In the genomic region with DNA sequence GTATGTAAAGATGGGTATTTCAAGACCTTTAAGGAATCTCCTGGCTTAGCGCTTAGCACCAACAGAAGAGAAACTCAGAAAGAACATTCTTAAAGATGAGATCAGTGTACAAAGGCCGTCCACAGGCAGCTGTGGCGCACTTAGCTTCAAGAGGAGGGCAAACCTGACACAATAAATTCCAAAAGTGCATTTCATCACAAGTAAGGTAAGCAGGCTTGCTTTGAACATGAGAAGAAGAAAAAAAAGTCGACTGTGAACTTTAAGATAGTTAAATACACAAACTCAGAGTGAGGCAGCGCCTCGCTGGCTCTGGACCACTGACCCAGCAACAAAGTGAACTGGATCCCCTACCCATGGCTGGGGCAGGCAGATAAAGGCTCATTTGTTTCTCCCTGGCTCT, we compare ENCODE assay signal across 9 mouse cellular contexts. TPM values are rescaled to one million over a fixed set of nuclear protein-coding genes. Genes with fewer than 3 reads are reported as not detected.
DNase-seq lines count a peak whose midpoint lies in the region; ATAC-seq and TF ChIP-seq lines count a peak whose summit lies in the region.
"Had no signal": no experiment of that assay in that cellular context is flagged by ENCODE, and none has a peak within 500 bp of the region (broad histone marks: within the 10 kb centered on the region; RNA-seq: fewer than 3 reads in every experiment).

No protein-coding gene starts in this region.

- no peak overlapping the region for H3K4me2 ChIP-seq in lung, embryonic 15.5 days
- no peak overlapping the region for H3K4me2 ChIP-seq in stomach, embryonic 14.5 days (replicated peaks; ENCODE audit: low read depth, low read length)

- H3K9ac ChIP-seq in lung, embryonic 15.5 days: no peak overlapping the region
- no peak overlapping the region for H3K9ac ChIP-seq in stomach, embryonic 14.5 days (replicated peaks; ENCODE audit: low read depth, low read length)

- no peaks in the 10 kb centered on the region for H3K9me3 ChIP-seq in lung, embryonic 15.5 days
- no peaks in the 10 kb centered on the region for H3K9me3 ChIP-seq in stomach, embryonic 14.5 days (ENCODE audit: control insufficient read depth, low read depth, low read length)

- H3K27me3 ChIP-seq in lung, embryonic 15.5 days: no peaks in the 10 kb centered on the region
- no peaks in the 10 kb centered on the region for H3K27me3 ChIP-seq in stomach, embryonic 14.5 days (ENCODE audit: control insufficient read depth, insufficient read depth, low read length)

- H3K4me1 ChIP-seq in lung, embryonic 15.5 days: peaks cover 2% of the 10 kb centered on the region; the same call in 1 of the 2 replicates
- 0 out of 2 replicates have a peak, but pooled peaks cover 2% of the 10 kb centered on the region for H3K4me1 ChIP-seq in lung, adult 2 months (ENCODE audit: control insufficient read depth, insufficient read depth, low read length)
- peaks cover 4% of the 10 kb centered on the region; the same call in 1 of the 2 replicates for H3K4me1 ChIP-seq in stomach, embryonic 14.5 days (ENCODE audit: control insufficient read depth, insufficient read depth, low read length)

- WGBS in lung, embryonic 15.5 days: 35% methylated on average over 6 of the region's 6 CpGs
- WGBS in lung, adult 2 months: 44% methylated on average over 6 of the region's 6 CpGs
- 30% methylated on average over 6 of the region's 6 CpGs for WGBS in stomach, embryonic 14.5 days

- ATAC-seq in lung, embryonic 15.5 days (ENCODE audit: borderline replicate concordance, extremely low read depth, low FRiP score, low TSS enrichment): no peak
- ATAC-seq in stomach, embryonic 14.5 days (ENCODE audit: insufficient number of reproducible peaks, insufficient read depth, low FRiP score, low read depth): no peak

- no peak for TF ChIP-seq POLR2A in lung, adult 2 months (IDR thresholded peaks at IDR 0.05; ENCODE audit: borderline replicate concordance, extremely low read depth, low read depth, low read length)

- no peak overlapping the region for H3K4me3 ChIP-seq in lung, embryonic 15.5 days
- H3K4me3 ChIP-seq in lung, adult 2 months (replicated peaks; ENCODE audit: extremely low read depth, low read depth, low read length): no peak overlapping the region
- no peak overlapping the region for H3K4me3 ChIP-seq in stomach, embryonic 14.5 days (ENCODE audit: low read depth, low read length)

- H3K27ac ChIP-seq in lung, embryonic 15.5 days: peak overlapping the region; percentile 32
- 0 out of 2 replicates have a peak overlapping the region, but pooled peaks have one; percentile 11 for H3K27ac ChIP-seq in stomach, embryonic 14.5 days (ENCODE audit: low read length)

- H3K36me3 ChIP-seq in lung, embryonic 15.5 days: no peaks in the 10 kb centered on the region
- no peaks in the 10 kb centered on the region for H3K36me3 ChIP-seq in stomach, embryonic 14.5 days (ENCODE audit: control insufficient read depth, insufficient read depth, low read length)

- no peak for TF ChIP-seq CTCF in lung, adult 2 months (IDR thresholded peaks at IDR 0.05; ENCODE audit: insufficient read depth, low read length)

- DNase-seq in embryo, embryonic 11 days: peak; percentile 11
- no peak for DNase-seq in embryo, embryonic 10.5 days (ENCODE audit: low spot score)
- DNase-seq in lung, adult 2 months: no peak
- peak; percentile 21 for DNase-seq in kidney, postnatal 10 days
- no peak for DNase-seq in spleen, adult 12 weeks (ENCODE audit: low spot score)
- DNase-seq in testis, postnatal 10 days (ENCODE audit: low spot score): no peak
- DNase-seq: cerebellum, adult 11 months had no signal

RNA-seq across cellular contexts. Expression of a gene that starts 4.0 kb away (rescaled TPM):
- 7.1 and 7.4 TPM in 2 replicates for polyA plus RNA-seq in lung, embryonic 15.5 days (2015; fragmentation: Nextera tagmentation; extraction: Ambion mirVana)
- 4.2 and 4.7 TPM in 2 replicates for polyA plus RNA-seq in lung, adult 2 months (2012; rRNA removed)
- 5.2 and 5.4 TPM in 2 replicates for polyA plus RNA-seq in stomach, embryonic 14.5 days (2014; fragmentation: Nextera tagmentation; extraction: Ambion mirVana)

RNA-seq across cellular contexts. Expression of a gene that starts 13.3 kb away (rescaled TPM):
- polyA plus RNA-seq in lung, embryonic 15.5 days (2015; fragmentation: Nextera tagmentation; extraction: Ambion mirVana): 4.7 and 6.2 TPM in 2 replicates
- polyA plus RNA-seq in lung, adult 2 months (2012; rRNA removed): 5.2 and 5.7 TPM in 2 replicates
- 4.6 and 5.9 TPM in 2 replicates for polyA plus RNA-seq in stomach, embryonic 14.5 days (2014; fragmentation: Nextera tagmentation; extraction: Ambion mirVana)

RNA-seq across cellular contexts. Expression of a gene that starts 52.2 kb away (rescaled TPM):
- polyA plus RNA-seq in lung, embryonic 15.5 days (2015; fragmentation: Nextera tagmentation; extraction: Ambion mirVana): 73.7 and 79.1 TPM in 2 replicates
- polyA plus RNA-seq in lung, adult 2 months (2012; rRNA removed): 30.2 and 34.8 TPM in 2 replicates
- polyA plus RNA-seq in stomach, embryonic 14.5 days (2014; fragmentation: Nextera tagmentation; extraction: Ambion mirVana): 80.8 and 89.5 TPM in 2 replicates

RNA-seq across cellular contexts. Expression of a gene that starts 52.3 kb away (rescaled TPM):
- 3.1 and 3.3 TPM in 2 replicates for polyA plus RNA-seq in lung, embryonic 15.5 days (2015; fragmentation: Nextera tagmentation; extraction: Ambion mirVana)
- polyA plus RNA-seq in lung, adult 2 months (2012; rRNA removed): 5.2 and 5.3 TPM in 2 replicates
- polyA plus RNA-seq in stomach, embryonic 14.5 days (2014; fragmentation: Nextera tagmentation; extraction: Ambion mirVana): 3.8 and 4.8 TPM in 2 replicates

Comparison
In these comparisons a context has a peak if more than half of its experiments do, and no peak if none do; other contexts are left out.
1. DNase-seq: peak in embryo, embryonic 11 days (single experiment) and kidney, postnatal 10 days (single experiment); none in embryo, embryonic 10.5 days (single experiment), lung, adult 2 months (single experiment), spleen, adult 12 weeks (single experiment) and testis, postnatal 10 days (single experiment).